Mouse (Mus musculus): ENCODE measurements at regions not wholly inside any gene's neighbourhood (a gene's known extent, or its start where the extent isn't known, plus 50 kb on each side); places are given as distances from the start of the nearest gene placed in this dataset.
"Not testable (repeated sequence)": the region's sequence is repeated elsewhere in the genome, so short reads cannot be mapped to it uniquely, and the experiment has no call there.

GRCm38 (mm10) chr3:117072998-117073397 is 104.2 kb upstream of the Palmd start:
- H3K27ac ChIP-seq (replicated peaks; ENCODE audit: low read depth, low read length) = no peak overlapping the region
- no peak overlapping the region for H3K4me3 ChIP-seq (ENCODE audit: insufficient read depth, low read depth, low read length)
- no peaks in the 10 kb centered on the region; the same call in 1 of the 2 replicates for H3K4me1 ChIP-seq (ENCODE audit: control insufficient read depth, insufficient read depth, insufficient read length, low read length)

GRCm38 (mm10) chr3:117071851-117072250 is 103.1 kb upstream of the Palmd start:
- Histone ChIP-seq H3K4me1 (ENCODE audit: control insufficient read depth, insufficient read depth, insufficient read length, low read length) (peaks cover 5% of the 10 kb centered on the region; the same call in 1 of the 2 replicates), H3K4me3 (ENCODE audit: insufficient read depth, low read depth, low read length) (no peak overlapping the region), H3K27ac (replicated peaks; ENCODE audit: low read depth, low read length) (no peak overlapping the region)

GRCm38 (mm10) chr3:117067470-117068053 is 98.8 kb upstream of the Palmd start:
- peak overlapping the region; percentile 90 for H3K27ac ChIP-seq (replicated peaks; ENCODE audit: low read depth, low read length)
- no peak overlapping the region for H3K4me3 ChIP-seq (ENCODE audit: insufficient read depth, low read depth, low read length)
- peaks cover 5% of the 10 kb centered on the region; the same call in 1 of the 2 replicates for H3K4me1 ChIP-seq (ENCODE audit: control insufficient read depth, insufficient read depth, insufficient read length, low read length)

GRCm38 (mm10) chr3:117065904-117066303 is 97.1 kb upstream of the Palmd start:
- no peak overlapping the region for H3K4me3 ChIP-seq (ENCODE audit: insufficient read depth, low read depth, low read length)

GRCm38 (mm10) chr3:117061831-117062230 is 93.0 kb upstream of the Palmd start:
- Histone ChIP-seq H3K4me1 (ENCODE audit: control insufficient read depth, insufficient read depth, insufficient read length, low read length) (peaks cover 10% of the 10 kb centered on the region; the same call in 1 of the 2 replicates), H3K27ac (replicated peaks; ENCODE audit: low read depth, low read length) (peak overlapping the region; percentile 94), H3K4me3 (ENCODE audit: insufficient read depth, low read depth, low read length) (no peak overlapping the region)

More at GRCm38 (mm10) chr3:117065904-117066303, 97.1 kb upstream of the Palmd start:
- Histone ChIP-seq H3K4me1 (ENCODE audit: control insufficient read depth, insufficient read depth, insufficient read length, low read length) (peaks cover 11% of the 10 kb centered on the region; the same call in 1 of the 2 replicates), H3K27ac (replicated peaks; ENCODE audit: low read depth, low read length) (no peak overlapping the region)

- Histone ChIP-seq H3K4me1 (ENCODE audit: control insufficient read depth, insufficient read depth, insufficient read length, low read length) (peaks cover 10% of the 10 kb centered on the region; the same call in 1 of the 2 replicates), H3K27ac (replicated peaks; ENCODE audit: low read depth, low read length) (peak overlapping the region; percentile 94), H3K4me3 (ENCODE audit: insufficient read depth, low read depth, low read length) (no peak overlapping the region)
Measured at GRCm38 (mm10) chr3:117061182-117061581, 92.4 kb upstream of the Palmd start.

GRCm38 (mm10) chr3:117054711-117055110 is 85.9 kb upstream of the Palmd start:
- not testable (repeated sequence) for H3K27ac ChIP-seq (replicated peaks; ENCODE audit: low read depth, low read length); H3K4me1 ChIP-seq (ENCODE audit: control insufficient read depth, insufficient read depth, insufficient read length, low read length); H3K4me3 ChIP-seq (ENCODE audit: insufficient read depth, low read depth, low read length)

GRCm38 (mm10) chr3:117051431-117051830 is 82.6 kb upstream of the Palmd start:
- Histone ChIP-seq H3K4me3 (ENCODE audit: insufficient read depth, low read depth, low read length) (no peak overlapping the region), H3K4me1 (ENCODE audit: control insufficient read depth, insufficient read depth, insufficient read length, low read length) (no peaks in the 10 kb centered on the region), H3K27ac (replicated peaks; ENCODE audit: low read depth, low read length) (no peak overlapping the region)

- Histone ChIP-seq H3K4me3 (ENCODE audit: insufficient read depth, low read depth, low read length) (no peak overlapping the region), H3K27ac (replicated peaks; ENCODE audit: low read depth, low read length) (no peak overlapping the region), H3K4me1 (ENCODE audit: control insufficient read depth, insufficient read depth, insufficient read length, low read length) (no peaks in the 10 kb centered on the region)
Measured at GRCm38 (mm10) chr3:117050909-117051308, 82.1 kb upstream of the Palmd start.

- H3K4me3 ChIP-seq (ENCODE audit: insufficient read depth, low read depth, low read length) = no peak overlapping the region
- no peak overlapping the region for H3K27ac ChIP-seq (replicated peaks; ENCODE audit: low read depth, low read length)
- H3K4me1 ChIP-seq (ENCODE audit: control insufficient read depth, insufficient read depth, insufficient read length, low read length) = peaks cover 3% of the 10 kb centered on the region; the same call in 1 of the 2 replicates
Measured at GRCm38 (mm10) chr3:117049410-117049809, 80.6 kb upstream of the Palmd start.

- Histone ChIP-seq H3K4me1 (ENCODE audit: control insufficient read depth, insufficient read depth, insufficient read length, low read length) (peaks cover 3% of the 10 kb centered on the region; the same call in 1 of the 2 replicates), H3K27ac (replicated peaks; ENCODE audit: low read depth, low read length) (no peak overlapping the region), H3K4me3 (ENCODE audit: insufficient read depth, low read depth, low read length) (no peak overlapping the region)
Measured at GRCm38 (mm10) chr3:117044809-117045208, 76.0 kb upstream of the Palmd start.

- Histone ChIP-seq H3K4me1 (ENCODE audit: control insufficient read depth, insufficient read depth, insufficient read length, low read length) (peaks cover 5% of the 10 kb centered on the region; the same call in 1 of the 2 replicates), H3K27ac (replicated peaks; ENCODE audit: low read depth, low read length) (no peak overlapping the region), H3K4me3 (ENCODE audit: insufficient read depth, low read depth, low read length) (no peak overlapping the region)
Measured at GRCm38 (mm10) chr3:117044304-117044703, 75.5 kb upstream of the Palmd start.

- H3K27ac ChIP-seq (replicated peaks; ENCODE audit: low read depth, low read length) = peak overlapping the region; percentile 71
- H3K4me3 ChIP-seq (ENCODE audit: insufficient read depth, low read depth, low read length) = no peak overlapping the region
- peaks cover 3% of the 10 kb centered on the region; the same call in 1 of the 2 replicates for H3K4me1 ChIP-seq (ENCODE audit: control insufficient read depth, insufficient read depth, insufficient read length, low read length)
Measured at GRCm38 (mm10) chr3:117038928-117039300, 70.1 kb upstream of the Palmd start.

- Histone ChIP-seq H3K4me3 (ENCODE audit: insufficient read depth, low read depth, low read length) (no peak overlapping the region), H3K4me1 (ENCODE audit: control insufficient read depth, insufficient read depth, insufficient read length, low read length) (peaks cover 3% of the 10 kb centered on the region; the same call in 1 of the 2 replicates), H3K27ac (replicated peaks; ENCODE audit: low read depth, low read length) (peak overlapping the region; percentile 71)
Measured at GRCm38 (mm10) chr3:117038280-117038927, 69.6 kb upstream of the Palmd start.
